Mouse (Mus musculus) erythroblast, embryonic 14.5 days (primary cell): ENCODE data around the gene Cdkn1a. TPM values are rescaled to one million over a fixed set of nuclear protein-coding genes. Genes with fewer than 3 reads are reported as not detected.
A peak's percentile ranks its signal among the peaks of the same experiment; 100 is the strongest.

ENCODE experiments used
- H3K27me3 ChIP-seq: 2 replicates; pipeline ENCODE4 v1.6.1; 2012; ENCODE audit warnings: inconsistent platforms; ENCODE audit not compliant: control insufficient read depth
- H3K36me3 ChIP-seq: 2 replicates; pipeline ENCODE4 v1.6.1; 2012; ENCODE audit warnings: mild to moderate bottlenecking, inconsistent platforms; ENCODE audit not compliant: control insufficient read depth
- H3K4me1 ChIP-seq: 2 replicates; pipeline ENCODE4 v1.6.1; 2012; ENCODE audit warnings: inconsistent platforms; ENCODE audit not compliant: control insufficient read depth
- H3K4me3 ChIP-seq: replicated peaks from 2 replicates; pipeline ENCODE3; 2012; ENCODE audit warnings: moderate library complexity, mild to moderate bottlenecking, inconsistent platforms
- H3K9me3 ChIP-seq: 2 replicates; pipeline ENCODE4 v1.6.1; 2012; ENCODE audit warnings: low read length, inconsistent platforms, mixed read lengths; ENCODE audit not compliant: control insufficient read depth
- GATA1 ChIP-seq: IDR thresholded peaks from 2 replicates; pipeline ENCODE4 v1.6.1; 2012; ENCODE audit warnings: low read length, inconsistent platforms, mixed read lengths
- TAL1 ChIP-seq: IDR thresholded peaks from 3 replicates; pipeline ENCODE4 v1.6.1; 2012; ENCODE audit warnings: low read length, inconsistent platforms, mixed read lengths
- polyA plus RNA-seq: library from polyadenylated mRNA; stranded (reverse); fragments of >175 nt; gene quantifications from 2 replicates; pipeline ENCODE4 v1.2.3, GENCODE M21; 2012

Gene Cdkn1a
- polyA plus RNA-seq, 1 experiment, result 6.4 TPM

- peaks cover 41% of the 10 kb centered on the region for H3K27me3 ChIP-seq
- peaks cover 3% of the 10 kb centered on the region for H3K36me3 ChIP-seq
- TF ChIP-seq GATA1 (no peak), TAL1 (no peak)
- H3K9me3 ChIP-seq, result no peaks in the 10 kb centered on the region; the same call in 1 of the 2 replicates
- H3K4me3 ChIP-seq, result no peak overlapping the region
- H3K4me1 ChIP-seq, result peaks cover 35% of the 10 kb centered on the region
Observed at GRCm38 (mm10) chr17:29091348-29091944, 670 bp downstream of the Cdkn1a start.

GRCm38 (mm10) chr17:29092497-29092896, 1.7 kb downstream of the Cdkn1a start:
- Histone ChIP-seq H3K9me3 (no peaks in the 10 kb centered on the region; the same call in 1 of the 2 replicates), H3K36me3 (peaks cover 13% of the 10 kb centered on the region), H3K27me3 (peaks cover 41% of the 10 kb centered on the region), H3K4me1 (peaks cover 42% of the 10 kb centered on the region), H3K4me3 (no peak overlapping the region)
- TF ChIP-seq TAL1, result no peak

- peaks cover 20% of the 10 kb centered on the region for H3K36me3 ChIP-seq
- peaks cover 41% of the 10 kb centered on the region for H3K27me3 ChIP-seq
- no peaks in the 10 kb centered on the region for H3K9me3 ChIP-seq
- peaks cover 42% of the 10 kb centered on the region for H3K4me1 ChIP-seq
- no peak for TF ChIP-seq TAL1
- no peak for TF ChIP-seq GATA1
- peak overlapping the region; percentile 91 for H3K4me3 ChIP-seq
Observed at GRCm38 (mm10) chr17:29093110-29093952, 2.6 kb downstream of the Cdkn1a start.

- TF ChIP-seq GATA1, result no peak
- no peak for TF ChIP-seq TAL1
- H3K4me1 ChIP-seq, result peaks cover 42% of the 10 kb centered on the region
- H3K27me3 ChIP-seq, result peaks cover 41% of the 10 kb centered on the region
- H3K4me3 ChIP-seq, result peak overlapping the region; percentile 91
- peaks cover 26% of the 10 kb centered on the region for H3K36me3 ChIP-seq
- H3K9me3 ChIP-seq, result no peaks in the 10 kb centered on the region
Observed at GRCm38 (mm10) chr17:29093961-29094309, 3.2 kb downstream of the Cdkn1a start.

GRCm38 (mm10) chr17:29094310-29095181, 3.8 kb downstream of the Cdkn1a start:
- peaks cover 41% of the 10 kb centered on the region for H3K27me3 ChIP-seq
- no peak for TF ChIP-seq TAL1
- no peak for TF ChIP-seq GATA1
- H3K4me3 ChIP-seq, result peak overlapping the region; percentile 91
- peaks cover 42% of the 10 kb centered on the region for H3K4me1 ChIP-seq
- H3K9me3 ChIP-seq, result no peaks in the 10 kb centered on the region
- H3K36me3 ChIP-seq, result peaks cover 31% of the 10 kb centered on the region

GRCm38 (mm10) chr17:29095201-29095733, 4.5 kb downstream of the Cdkn1a start:
- Histone ChIP-seq H3K4me1 (peaks cover 42% of the 10 kb centered on the region), H3K36me3 (peaks cover 39% of the 10 kb centered on the region), H3K27me3 (peaks cover 41% of the 10 kb centered on the region), H3K9me3 (no peaks in the 10 kb centered on the region), H3K4me3 (peak overlapping the region; percentile 91)
- no peak for TF ChIP-seq GATA1
- TF ChIP-seq TAL1, result no peak

GRCm38 (mm10) chr17:29096245-29096644, 5.5 kb downstream of the Cdkn1a start:
- TF ChIP-seq GATA1 (no peak), TAL1 (no peak)
- H3K4me1 ChIP-seq, result peaks cover 42% of the 10 kb centered on the region
- H3K4me3 ChIP-seq, result no peak overlapping the region

GRCm38 (mm10) chr17:29096851-29097561, 6.2 kb downstream of the Cdkn1a start:
- Histone ChIP-seq H3K36me3 (peaks cover 41% of the 10 kb centered on the region), H3K27me3 (peaks cover 34% of the 10 kb centered on the region), H3K4me3 (no peak overlapping the region), H3K9me3 (no peaks in the 10 kb centered on the region), H3K4me1 (peaks cover 42% of the 10 kb centered on the region)
- TF ChIP-seq TAL1 (no peak), GATA1 (no peak)

More at GRCm38 (mm10) chr17:29096245-29096644, 5.5 kb downstream of the Cdkn1a start:
- Histone ChIP-seq H3K9me3 (no peaks in the 10 kb centered on the region), H3K27me3 (peaks cover 41% of the 10 kb centered on the region), H3K36me3 (peaks cover 41% of the 10 kb centered on the region)
